Mouse (Mus musculus) spleen, adult 2 months (tissue): ENCODE data around the gene 4930556J24Rik. TPM values are rescaled to one million over a fixed set of nuclear protein-coding genes. Genes with fewer than 3 reads are reported as not detected.
"Not testable (repeated sequence)": the region's sequence is repeated elsewhere in the genome, so short reads cannot be mapped to it uniquely, and the experiment has no call there.

Source experiments
- DNase-seq, 2 experiments: peaks; one replicate each; pipeline versions ENCODE4 v3.0.0 to v3.0.0-alpha.2; 2012 to 2021; ENCODE audit warnings: low spot score in 2 of 2, low read depth in 1 of 2
- H3K27ac ChIP-seq: fragments of 200-500 bp; 2 replicates; pipeline ENCODE4 v1.5.1; 2012; ENCODE audit warnings: low read length, inconsistent platforms; ENCODE audit not compliant: insufficient read depth
- H3K27me3 ChIP-seq: fragments of 200-500 bp; 2 replicates; pipeline ENCODE4 v1.6.1; 2012; ENCODE audit warnings: mild to moderate bottlenecking, moderate library complexity, low read length, inconsistent platforms; ENCODE audit not compliant: control insufficient read depth, insufficient read depth
- H3K36me3 ChIP-seq: fragments of 200-500 bp; 2 replicates; pipeline ENCODE4 v1.6.1; 2012; ENCODE audit warnings: mild to moderate bottlenecking, low read length, inconsistent platforms; ENCODE audit not compliant: control insufficient read depth, insufficient read depth
- H3K4me1 ChIP-seq: fragments of 200-500 bp; 2 replicates; pipeline ENCODE4 v1.6.1; 2011; ENCODE audit warnings: inconsistent platforms; ENCODE audit not compliant: control insufficient read depth, insufficient read depth, insufficient read length
- H3K4me3 ChIP-seq: fragments of 200-500 bp; 2 replicates; pipeline ENCODE4 v1.5.1; 2011; ENCODE audit warnings: mild to moderate bottlenecking, inconsistent platforms; ENCODE audit not compliant: insufficient read depth, insufficient read length; ENCODE audit errors: extremely low read depth
- CTCF ChIP-seq: fragments of 200-500 bp; IDR thresholded peaks from 2 replicates; pipeline ENCODE4 v1.5.1; 2011; ENCODE audit warnings: mild to moderate bottlenecking, inconsistent platforms; ENCODE audit not compliant: insufficient read depth, insufficient read length, insufficient replicate concordance; ENCODE audit errors: extremely low read depth
- POLR2A ChIP-seq: fragments of 200-500 bp; IDR thresholded peaks from 2 replicates; pipeline ENCODE4 v1.6.1; 2011; ENCODE audit warnings: low read depth, low read length, inconsistent platforms
- WGBS: fragments of 180-500 bp; shearing (Covaris S2); methylation state at CpG from one replicate; pipeline ENCODE4 v1.1.7; 2018; 5-methylcytosine and 5-hydroxymethylcytosine counted together
- polyA plus RNA-seq: library from polyadenylated mRNA; depleted of rRNA; stranded (reverse); fragments of >200 nt; gene quantifications from 2 replicates; pipeline ENCODE4 v1.2.3, GENCODE M21; 2012

4930556J24Rik gene
- polyA plus RNA-seq, 1 experiment: not detected

DNA sequence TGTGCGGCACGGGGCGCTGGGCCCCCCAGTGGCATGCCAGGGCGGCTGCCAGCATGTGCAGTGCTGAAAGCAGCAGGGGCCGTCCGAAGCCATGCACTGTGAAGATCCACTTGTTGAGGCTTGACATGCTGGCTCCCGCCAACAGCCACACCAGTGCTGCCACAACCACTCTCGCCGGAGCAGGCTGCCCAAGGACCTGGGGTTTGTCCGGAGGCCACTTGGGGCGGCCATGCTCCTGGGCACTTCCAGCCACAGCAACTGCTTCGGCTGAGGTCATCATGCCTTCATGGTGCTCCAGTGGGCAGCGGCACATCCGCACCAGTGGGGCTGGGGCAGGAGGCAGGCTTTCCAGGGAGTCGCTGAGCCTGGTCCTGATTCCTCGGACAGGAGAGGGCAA lies 63.7 kb downstream of the 4930556J24Rik start:
- peaks cover 5% of the 10 kb centered on the region for H3K4me1 ChIP-seq
- WGBS: 32% methylated on average over 16 of the region's 16 CpGs
- no peak for TF ChIP-seq POLR2A
- no peak for TF ChIP-seq CTCF
- H3K36me3 ChIP-seq: no peaks in the 10 kb centered on the region
- no peak overlapping the region for H3K27ac ChIP-seq
- DNase-seq: no peak
- H3K4me3 ChIP-seq: peak overlapping the region; percentile 60; the same call in 1 of the 2 replicates
- H3K27me3 ChIP-seq: peaks cover 5% of the 10 kb centered on the region; the same call in 1 of the 2 replicates

DNA sequence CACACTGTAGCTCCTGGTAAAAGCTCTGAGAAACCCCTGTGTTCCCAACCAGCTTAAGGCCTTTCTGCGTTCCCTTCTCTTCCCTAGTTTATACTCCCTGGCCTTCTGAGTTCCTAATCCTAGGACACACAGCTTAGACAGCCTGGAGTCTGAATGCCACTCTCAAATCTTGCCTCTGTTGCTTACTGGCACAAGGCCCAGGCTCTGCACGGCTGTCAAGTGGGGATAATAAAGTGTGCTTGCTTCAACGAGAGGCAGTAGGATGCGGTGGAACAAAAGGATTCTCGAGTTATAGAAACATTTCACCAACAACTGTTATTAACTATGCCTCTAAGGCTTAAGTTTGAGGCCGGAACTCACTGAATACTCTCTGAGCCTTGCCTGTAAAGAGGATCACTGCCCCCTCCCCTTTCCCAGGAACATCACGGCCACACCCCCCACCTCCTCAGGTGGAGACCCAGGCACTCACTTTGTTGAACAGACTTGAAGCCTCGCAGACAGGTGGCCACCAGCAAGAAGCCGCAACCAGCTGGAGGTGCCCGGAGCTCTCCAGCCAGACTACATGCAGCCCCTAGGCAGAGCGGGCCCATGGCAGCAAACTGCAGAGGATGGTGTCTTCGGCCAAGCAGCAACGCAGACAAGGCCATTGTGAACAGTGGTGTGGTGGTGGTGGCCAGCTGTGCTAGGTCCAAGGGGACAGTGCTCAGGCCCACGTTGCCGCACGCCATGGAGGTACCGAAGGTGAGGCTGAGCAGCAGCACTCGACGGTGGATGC lies 64.3 kb downstream of the 4930556J24Rik start:
- no peaks in the 10 kb centered on the region for H3K36me3 ChIP-seq
- peaks cover 5% of the 10 kb centered on the region; the same call in 1 of the 2 replicates for H3K27me3 ChIP-seq
- H3K4me3 ChIP-seq: no peak overlapping the region
- TF ChIP-seq POLR2A (no peak), CTCF (no peak)
- H3K4me1 ChIP-seq: peaks cover 5% of the 10 kb centered on the region
- no peak for DNase-seq
- WGBS: 74% methylated on average over 19 of the region's 19 CpGs
- no peak overlapping the region for H3K27ac ChIP-seq

DNA sequence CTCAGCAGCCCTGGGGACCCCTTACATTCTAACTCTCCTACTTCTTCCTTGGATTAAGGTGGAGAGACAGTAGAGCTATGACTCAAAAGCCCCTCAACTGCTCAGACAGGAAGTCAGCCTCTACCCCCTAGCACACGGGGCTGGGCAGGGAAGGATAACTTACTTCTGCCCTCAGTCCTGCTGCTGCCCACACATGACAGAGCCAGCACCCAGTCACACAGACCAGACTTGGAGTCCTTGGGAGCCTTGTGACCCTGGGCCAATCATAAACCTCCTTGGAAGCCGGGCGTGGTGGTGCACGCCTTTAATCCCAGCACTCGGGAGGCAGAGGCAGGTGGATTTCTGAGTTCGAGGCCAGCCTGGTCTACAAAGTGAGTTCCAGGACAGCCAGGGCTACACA lies 65.1 kb downstream of the 4930556J24Rik start:
- not testable (repeated sequence) for H3K27me3 ChIP-seq, DNase-seq, H3K27ac ChIP-seq, H3K36me3 ChIP-seq, H3K4me3 ChIP-seq, H3K4me1 ChIP-seq
- 78% methylated on average over 6 of the region's 6 CpGs for WGBS

DNA sequence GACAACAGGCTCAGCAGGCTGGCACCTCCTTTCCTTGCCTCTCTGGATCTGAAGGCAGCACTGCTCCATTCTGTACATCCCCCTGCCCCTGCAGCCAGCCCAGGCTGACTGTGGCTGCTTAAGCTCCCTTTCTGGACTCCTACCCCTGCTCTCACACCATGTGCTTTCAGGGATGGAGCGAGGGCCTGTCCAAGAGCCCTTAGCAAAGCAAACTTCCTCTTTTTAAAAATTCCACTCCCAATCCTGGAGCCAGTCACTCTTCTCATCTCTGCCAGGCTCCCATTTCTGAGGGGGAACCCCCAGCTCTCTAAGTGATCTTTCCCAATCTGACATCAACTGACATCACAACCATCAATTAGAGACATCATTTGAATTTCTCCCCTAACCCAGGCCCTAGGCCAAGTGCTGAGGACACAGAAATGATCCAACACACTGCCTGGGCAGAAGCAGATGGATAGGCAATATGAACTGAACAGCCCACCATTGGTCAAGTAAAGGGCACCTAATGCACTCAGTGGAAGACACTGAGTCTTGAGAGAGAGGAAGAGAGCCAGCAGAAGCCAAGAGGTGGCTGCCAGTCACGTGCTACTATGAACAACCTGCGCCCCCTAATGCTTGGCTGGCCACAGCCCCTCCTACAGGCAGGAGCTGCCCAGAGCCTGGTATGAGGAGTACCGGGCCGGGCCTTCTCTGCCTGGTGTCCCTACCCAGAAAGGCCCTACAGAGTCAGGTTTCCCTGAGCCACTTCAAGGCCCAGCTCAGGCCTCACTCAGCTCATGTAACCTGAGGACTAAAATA lies 65.9 kb downstream of the 4930556J24Rik start:
- WGBS: 59% methylated on average over 5 of the region's 5 CpGs
- DNase-seq: no peak
- Histone ChIP-seq H3K36me3 (no peaks in the 10 kb centered on the region), H3K27me3 (peaks cover 5% of the 10 kb centered on the region; the same call in 1 of the 2 replicates), H3K4me1 (peaks cover 5% of the 10 kb centered on the region), H3K27ac (no peak overlapping the region), H3K4me3 (no peak overlapping the region)
- TF ChIP-seq POLR2A (no peak), CTCF (no peak)

DNA sequence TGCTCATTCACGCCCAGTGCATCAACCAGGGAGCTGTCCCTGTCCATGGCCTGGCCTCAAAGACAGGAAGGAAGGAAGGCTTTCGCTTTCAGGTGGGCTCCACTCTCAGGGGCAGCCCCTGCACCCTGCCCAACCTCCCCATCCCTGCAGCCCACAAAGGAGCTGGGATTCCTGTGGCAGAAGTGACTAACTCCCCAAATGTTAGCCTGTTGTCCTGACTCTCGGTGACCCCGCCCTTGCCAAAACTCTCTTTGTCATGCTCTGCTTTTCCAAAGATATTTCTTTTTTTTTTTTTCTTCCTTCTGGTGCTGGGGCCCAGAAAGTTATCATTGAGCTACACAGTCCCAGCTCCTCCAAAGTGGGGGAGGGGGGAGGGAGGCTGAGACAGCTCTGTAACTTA lies 67.3 kb downstream of the 4930556J24Rik start:
- Histone ChIP-seq H3K36me3 (no peaks in the 10 kb centered on the region), H3K4me3 (no peak overlapping the region), H3K4me1 (peaks cover 5% of the 10 kb centered on the region), H3K27me3 (peaks cover 5% of the 10 kb centered on the region; the same call in 1 of the 2 replicates), H3K27ac (no peak overlapping the region)
- DNase-seq: no peak
- 79% methylated on average over 4 of the region's 4 CpGs for whole genome bisulfite sequencing
- no peak for TF ChIP-seq CTCF

DNA sequence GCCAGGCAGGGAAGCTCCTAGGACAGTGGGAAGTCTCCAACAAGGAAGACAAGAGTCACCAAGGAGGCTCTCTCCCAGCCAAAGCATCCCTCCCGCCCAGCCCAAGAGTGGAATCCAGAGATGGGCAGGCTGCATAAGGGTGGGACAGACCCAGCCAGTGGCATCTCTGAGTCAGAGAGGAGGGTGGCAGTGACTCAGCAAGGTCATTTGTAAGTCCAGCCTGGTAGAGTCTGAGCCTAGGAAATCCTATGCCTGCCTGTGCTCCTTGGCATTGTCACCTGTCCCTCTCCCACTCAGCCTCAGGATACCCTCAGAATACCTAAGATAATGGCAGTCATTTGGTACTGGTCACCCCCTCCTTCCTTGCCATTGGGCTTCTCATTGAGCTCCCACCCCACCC lies 71.1 kb downstream of the 4930556J24Rik start:
- Histone ChIP-seq H3K4me3 (no peak overlapping the region), H3K27ac (no peak overlapping the region), H3K36me3 (no peaks in the 10 kb centered on the region), H3K4me1 (no peaks in the 10 kb centered on the region; the same call in 1 of the 2 replicates), H3K27me3 (no peaks in the 10 kb centered on the region)
- TF ChIP-seq POLR2A: no peak
- TF ChIP-seq CTCF: no peak
- WGBS: 92% methylated on average over 1 of the region's 1 CpGs
- DNase-seq: no peak

DNA sequence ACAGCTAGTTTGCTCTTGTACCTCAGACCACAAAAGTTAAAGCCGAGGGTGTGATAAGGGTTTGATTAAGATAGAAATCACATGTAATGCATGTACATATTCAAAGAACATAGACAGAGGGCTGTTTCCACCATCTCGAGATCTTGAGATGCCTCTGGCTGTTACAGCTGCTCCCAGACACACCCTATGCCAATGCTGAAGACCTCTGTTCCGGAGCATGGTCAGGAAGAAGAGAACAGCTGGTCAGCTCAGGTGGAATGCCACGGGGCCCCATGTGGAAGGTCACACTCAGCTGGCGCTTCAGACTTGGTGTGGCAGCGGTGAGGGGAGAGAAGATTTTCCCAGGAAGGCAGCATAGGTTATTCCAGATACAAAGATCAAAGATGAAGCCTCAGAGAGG lies 71.9 kb downstream of the 4930556J24Rik start:
- Histone ChIP-seq H3K4me1 (no peaks in the 10 kb centered on the region), H3K27me3 (no peaks in the 10 kb centered on the region), H3K36me3 (no peaks in the 10 kb centered on the region), H3K4me3 (no peak overlapping the region), H3K27ac (no peak overlapping the region)
- TF ChIP-seq POLR2A (no peak), CTCF (no peak)
- 81% methylated on average over 6 of the region's 6 CpGs for WGBS
- DNase-seq: no peak
